Mouse (Mus musculus): ENCODE results near the gene Lrrc17.
"Not testable (repeated sequence)": the region's sequence is repeated elsewhere in the genome, so short reads cannot be mapped to it uniquely, and the experiment has no call there.

Gene Lrrc17

DNA sequence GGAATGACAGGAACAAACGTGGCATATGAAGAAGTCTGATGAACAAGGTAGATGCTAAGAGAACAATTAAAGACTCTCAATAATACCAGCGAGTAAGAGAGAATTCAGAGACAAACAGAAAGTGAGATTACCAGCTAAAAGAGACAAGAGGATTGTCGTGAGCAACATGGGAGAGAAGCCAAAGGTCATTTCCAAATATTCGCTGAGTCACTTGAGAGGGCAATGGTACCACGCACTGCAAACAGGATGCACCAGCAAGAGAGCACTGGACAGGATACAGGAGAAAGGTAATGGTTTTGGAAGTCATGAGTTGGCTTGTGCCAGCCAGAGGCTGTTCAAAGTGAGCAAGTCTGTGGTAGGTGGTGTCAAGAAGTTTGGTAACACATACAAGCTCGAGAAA lies 62.6 kb downstream of the Lrrc17 start:
- no peak for DNase-seq (ENCODE audit: low spot score in 2 of 2)

DNA sequence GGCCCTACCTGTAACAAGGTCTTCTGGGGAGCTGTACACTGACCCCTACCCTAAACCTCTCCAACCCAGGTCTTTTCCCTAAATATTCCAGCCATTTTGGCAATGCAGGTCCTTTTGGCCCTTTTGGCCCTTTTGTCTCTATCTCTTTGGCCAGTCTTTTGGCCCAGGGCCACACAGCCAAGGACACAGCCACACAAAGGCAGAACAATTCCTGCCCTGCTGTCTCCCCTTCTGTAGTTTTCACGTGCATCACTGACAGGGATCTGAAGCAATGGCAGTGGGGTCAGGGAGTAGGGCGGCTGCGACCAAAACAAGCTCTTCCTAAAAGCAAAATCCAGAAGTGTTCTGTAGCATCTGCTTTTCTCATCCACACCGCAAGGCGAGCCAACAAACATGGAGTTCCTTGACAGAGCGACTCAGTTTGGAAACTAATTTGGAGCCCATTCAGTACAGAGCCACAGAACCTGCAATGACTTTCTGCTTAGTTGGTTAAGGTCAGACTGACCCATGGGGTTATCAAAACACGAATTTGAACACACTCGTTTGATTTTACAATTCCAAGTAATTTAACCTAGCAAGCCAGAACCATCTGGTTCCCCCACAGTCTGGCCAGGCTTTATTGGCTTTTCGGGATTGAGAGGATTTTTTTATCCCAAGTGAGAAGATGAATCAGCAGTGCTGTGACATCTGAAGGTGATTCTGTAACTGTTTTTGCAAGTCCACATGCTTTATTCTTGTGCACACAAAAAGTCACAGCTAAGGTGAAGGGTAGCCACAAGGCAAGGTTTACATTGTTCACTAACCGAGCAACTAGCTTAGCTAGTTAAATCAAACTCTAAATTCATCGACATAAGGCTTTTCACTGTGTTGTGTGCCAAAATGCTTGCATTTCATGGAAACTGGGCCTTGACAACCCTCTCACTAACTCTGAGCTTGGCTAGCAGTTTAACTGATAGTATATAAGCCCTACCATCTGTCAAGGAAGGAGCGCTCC lies 65.2 kb downstream of the Lrrc17 start:
- peak; percentile 51 to 76 for DNase-seq (ENCODE audit: low spot score in 2 of 2)

DNA sequence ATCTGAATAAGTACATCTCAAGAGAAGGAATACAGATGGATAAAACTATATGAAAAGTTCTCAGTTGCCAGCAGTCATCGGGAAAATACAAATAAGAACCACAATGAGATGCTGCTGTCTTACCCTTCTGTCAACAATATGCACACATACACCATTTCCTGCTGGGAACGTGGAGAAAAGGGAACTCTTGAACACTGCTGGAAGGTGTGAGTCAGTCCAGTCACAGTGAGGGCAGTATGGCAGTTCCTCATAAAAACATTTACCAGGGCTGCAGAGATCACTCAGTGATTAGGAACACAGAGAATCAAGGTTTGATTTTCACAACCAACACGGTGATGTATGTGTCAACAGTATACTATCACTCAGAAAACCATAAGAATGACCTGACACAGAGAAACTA lies 67.6 kb downstream of the Lrrc17 start:
- DNase-seq (ENCODE audit: low spot score in 2 of 2), result no peak

DNA sequence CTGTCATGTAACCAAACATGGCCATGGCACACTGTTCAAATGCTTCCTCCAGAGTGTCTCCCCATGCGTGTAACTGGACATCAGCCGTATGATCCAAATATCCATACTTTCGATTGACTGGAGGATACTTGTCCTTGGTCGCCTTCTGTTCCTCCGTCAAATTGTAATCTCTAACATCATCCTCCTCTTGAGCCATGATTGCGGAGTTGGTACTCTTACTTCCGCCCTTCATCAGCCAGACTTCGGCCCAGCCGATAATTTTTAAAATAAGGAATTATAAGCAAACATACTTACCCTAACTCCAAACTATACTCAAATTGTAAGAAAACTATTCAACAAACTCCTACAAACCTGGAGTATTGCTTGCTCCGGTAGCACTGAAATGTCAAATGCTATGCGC lies 70.9 kb downstream of the Lrrc17 start:
- DNase-seq (ENCODE audit: low spot score in 2 of 2), result not testable (repeated sequence)

DNA sequence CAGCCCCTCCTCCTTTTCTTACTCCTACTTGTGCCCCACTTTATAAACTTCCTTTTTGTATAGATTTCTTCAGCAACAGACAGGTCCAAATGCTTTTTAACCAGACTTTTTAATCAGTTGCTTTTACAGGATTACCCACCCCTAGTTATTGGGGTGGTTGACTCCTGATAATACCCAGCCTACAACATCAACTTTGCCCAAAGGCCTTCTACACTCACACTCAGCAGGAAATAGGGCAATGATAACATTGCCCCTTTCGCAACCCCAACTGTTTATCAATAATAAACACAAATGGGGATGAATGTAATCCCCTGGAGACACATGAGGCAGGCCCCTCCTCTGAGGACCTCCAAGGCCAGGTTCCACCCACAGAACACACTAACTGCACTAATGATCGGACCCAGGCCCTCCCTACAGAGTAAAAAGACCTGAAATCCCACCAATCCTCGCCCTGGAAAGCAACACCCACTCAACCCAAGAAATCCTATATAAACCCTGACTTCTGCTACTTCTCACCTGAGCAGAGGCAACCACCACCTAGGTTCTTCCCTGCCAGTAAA lies 73.2 kb downstream of the Lrrc17 start:
- DNase-seq (ENCODE audit: low spot score in 2 of 2), result no peak
